Mouse (Mus musculus) MEL (cell line): Measurements from ENCODE around the gene Trmt1. TPM values are rescaled to one million over a fixed set of nuclear protein-coding genes. Genes with fewer than 3 reads are reported as not detected.
A peak's percentile ranks its signal among the peaks of the same experiment; 100 is the strongest.

ENCODE experiments used
- DNase-seq: peaks from one replicate; pipeline ENCODE4 v3.0.0; 2011; ENCODE audit warnings: low read depth, low spot score
- H3K27ac ChIP-seq: 2 replicates; pipeline ENCODE4 v1.5.1; 2012; ENCODE audit warnings: low read depth, mild to moderate bottlenecking, control low read depth, low read length, moderate library complexity; ENCODE audit not compliant: control insufficient read depth
- H3K27me3 ChIP-seq, 2 experiments: fragments of 150-350 bp in 1 of 2; sonication (generic) in 1 of 2; 2 replicates each; pipeline ENCODE4 v1.6.1; 2012; ENCODE audit warnings: low read length in 2 of 2, mild to moderate bottlenecking in 2 of 2, improper control_type of control experiment in 1 of 2, moderate library complexity in 1 of 2; ENCODE audit not compliant: insufficient read depth in 2 of 2, control insufficient read depth in 1 of 2
- H3K36me3 ChIP-seq, 2 experiments: 2 replicates each; pipeline ENCODE4 v1.6.1; 2012 to 2014; ENCODE audit warnings: low read length in 2 of 2, improper control_type of control experiment in 1 of 2, inconsistent platforms in 1 of 2, mild to moderate bottlenecking in 1 of 2; ENCODE audit not compliant: insufficient read depth in 2 of 2, control insufficient read depth in 1 of 2
- H3K4me1 ChIP-seq, 2 experiments: fragments of 150-350 bp in 1 of 2; sonication (generic) in 1 of 2; 2 replicates each; pipeline ENCODE4 v1.6.1; 2012; ENCODE audit warnings: low read length in 2 of 2, improper control_type of control experiment in 1 of 2, mild to moderate bottlenecking in 1 of 2; ENCODE audit not compliant: insufficient read depth in 2 of 2, control insufficient read depth in 1 of 2
- H3K4me3 ChIP-seq, 2 experiments: fragments of 150-350 bp in 1 of 2; sonication (generic) in 1 of 2; 2 replicates each; pipeline ENCODE4 v1.5.1; 2012; ENCODE audit warnings: low read depth in 2 of 2, low read length in 2 of 2, mild to moderate bottlenecking in 2 of 2, moderate library complexity in 2 of 2, control low read depth in 1 of 2, improper control_type of control experiment in 1 of 2; ENCODE audit not compliant: control insufficient read depth in 1 of 2, insufficient read depth in 1 of 2
- H3K79me2 ChIP-seq: 2 replicates; pipeline ENCODE4 v1.6.1; 2012; ENCODE audit warnings: mild to moderate bottlenecking, low read length, moderate library complexity; ENCODE audit not compliant: control insufficient read depth, poor library complexity, insufficient read depth
- H3K9ac ChIP-seq: 2 replicates; pipeline ENCODE4 v1.6.1; 2012; ENCODE audit warnings: low read depth, mild to moderate bottlenecking, control low read depth, low read length, moderate library complexity; ENCODE audit not compliant: control insufficient read depth, poor library complexity, severe bottlenecking
- H3K9me3 ChIP-seq: fragments of 150-350 bp; sonication (generic); replicated peaks from 2 replicates; pipeline ENCODE4 v1.6.1; 2012; ENCODE audit warnings: mild to moderate bottlenecking, low read length, improper control_type of control experiment, moderate library complexity; ENCODE audit not compliant: insufficient read depth
- BHLHE40 ChIP-seq: IDR thresholded peaks from 2 replicates; pipeline ENCODE4 v1.6.1; 2012; ENCODE audit warnings: low read depth, mild to moderate bottlenecking, inconsistent platforms, low read length, improper control_type of control experiment, borderline replicate concordance
- CHD1 ChIP-seq: IDR thresholded peaks from 2 replicates; pipeline ENCODE4 v1.6.1; 2012; ENCODE audit warnings: low read depth, mild to moderate bottlenecking, inconsistent platforms, low read length, improper control_type of control experiment
- CHD2 ChIP-seq: IDR thresholded peaks from 2 replicates; pipeline ENCODE4 v1.6.1; 2011; ENCODE audit warnings: low read length, improper control_type of control experiment
- CTCF ChIP-seq, 3 experiments: IDR thresholded peaks in 2 of 3; conservative IDR thresholded peaks in 1 of 3; 2 replicates each; pipeline ENCODE4 v1.5.1; 2011 to 2012; ENCODE audit warnings: low read length in 3 of 3, low read depth in 2 of 3, mild to moderate bottlenecking in 2 of 3, improper control_type of control experiment in 1 of 3, inconsistent platforms in 1 of 3, mixed read lengths in 1 of 3, moderate library complexity in 1 of 3; ENCODE audit not compliant: control insufficient read depth in 1 of 3, insufficient read depth in 1 of 3, poor library complexity in 1 of 3, severe bottlenecking in 1 of 3
- EP300 ChIP-seq, 2 experiments: IDR thresholded peaks; 2 replicates each; pipeline ENCODE4 v1.6.1; 2011; ENCODE audit warnings: improper control_type of control experiment in 2 of 2, low read length in 2 of 2, low read depth in 1 of 2, mild to moderate bottlenecking in 1 of 2
- ETS1 ChIP-seq: IDR thresholded peaks from 2 replicates; pipeline ENCODE4 v1.6.1; 2012; ENCODE audit warnings: low read depth, mild to moderate bottlenecking, inconsistent platforms, low read length, improper control_type of control experiment, moderate library complexity
- GABPA ChIP-seq: IDR thresholded peaks from 2 replicates; pipeline ENCODE4 v1.6.1; 2012; ENCODE audit warnings: low read depth, mild to moderate bottlenecking, inconsistent platforms, low read length, improper control_type of control experiment, moderate library complexity
- GATA1 ChIP-seq: IDR thresholded peaks from 2 replicates; pipeline ENCODE4 v1.6.1; 2011; ENCODE audit warnings: low read depth, low read length, improper control_type of control experiment
- HCFC1 ChIP-seq: IDR thresholded peaks from 2 replicates; pipeline ENCODE4 v1.6.1; 2012; ENCODE audit warnings: low read depth, mild to moderate bottlenecking, inconsistent platforms, low read length, improper control_type of control experiment, moderate library complexity
- JUND ChIP-seq: IDR thresholded peaks from 2 replicates; pipeline ENCODE4 v1.6.1; 2011; ENCODE audit warnings: low read depth, mild to moderate bottlenecking, improper control_type of control experiment, low read length
- KAT2A ChIP-seq: conservative IDR thresholded peaks from 2 replicates; pipeline ENCODE4 v1.6.1; 2012; ENCODE audit warnings: low read depth, low read length, improper control_type of control experiment, inconsistent platforms
- MAX ChIP-seq: IDR thresholded peaks from 2 replicates; pipeline ENCODE4 v1.6.1; 2011; ENCODE audit warnings: low read length, improper control_type of control experiment
- MXI1 ChIP-seq: IDR thresholded peaks from 2 replicates; pipeline ENCODE4 v1.6.1; 2011; ENCODE audit warnings: mild to moderate bottlenecking, low read depth, low read length, improper control_type of control experiment
- MYC ChIP-seq: IDR thresholded peaks from 2 replicates; pipeline ENCODE4 v1.6.1; 2011; ENCODE audit warnings: low read depth, mild to moderate bottlenecking, low read length, improper control_type of control experiment, moderate library complexity
- NELFE ChIP-seq: IDR thresholded peaks from 2 replicates; pipeline ENCODE4 v1.6.1; 2011; ENCODE audit warnings: low read depth, low read length, improper control_type of control experiment
- NRF1 ChIP-seq: IDR thresholded peaks from 2 replicates; pipeline ENCODE4 v1.6.1; 2014; ENCODE audit warnings: low read depth, mild to moderate bottlenecking, inconsistent platforms, low read length, improper control_type of control experiment, moderate library complexity; ENCODE audit not compliant: poor library complexity, insufficient read depth, severe bottlenecking
- POLR2A ChIP-seq, 2 experiments: IDR thresholded peaks; 2 replicates each; pipeline ENCODE4 v1.6.1; 2011 to 2012; ENCODE audit warnings: low read length in 2 of 2, mild to moderate bottlenecking in 2 of 2, control low read depth in 1 of 2, improper control_type of control experiment in 1 of 2, low read depth in 1 of 2, moderate library complexity in 1 of 2; ENCODE audit not compliant: control insufficient read depth in 1 of 2, insufficient read depth in 1 of 2, poor library complexity in 1 of 2
- RCOR1 ChIP-seq: IDR thresholded peaks from 2 replicates; pipeline ENCODE4 v1.6.1; 2012; ENCODE audit warnings: low read depth, mild to moderate bottlenecking, inconsistent platforms, low read length, improper control_type of control experiment
- SIN3A ChIP-seq: IDR thresholded peaks from 2 replicates; pipeline ENCODE4 v1.6.1; 2012; ENCODE audit warnings: low read length, improper control_type of control experiment, inconsistent platforms
- TBP ChIP-seq: IDR thresholded peaks from 2 replicates; pipeline ENCODE4 v1.8.0; 2011; ENCODE audit warnings: low read depth, low read length, improper control_type of control experiment
- TCF12 ChIP-seq: IDR thresholded peaks from 2 replicates; pipeline ENCODE4 v1.6.1; 2014; ENCODE audit warnings: low read depth, mild to moderate bottlenecking, inconsistent platforms, low read length, improper control_type of control experiment, moderate library complexity
- USF1 ChIP-seq: IDR thresholded peaks from 2 replicates; pipeline ENCODE4 v1.6.1; 2014; ENCODE audit warnings: low read depth, mild to moderate bottlenecking, inconsistent platforms, low read length, improper control_type of control experiment, moderate library complexity
- ZC3H11A ChIP-seq: IDR thresholded peaks from 2 replicates; pipeline ENCODE4 v1.6.1; 2012; ENCODE audit warnings: low read depth, mild to moderate bottlenecking, inconsistent platforms, low read length, improper control_type of control experiment
- ZKSCAN1 ChIP-seq: IDR thresholded peaks from 2 replicates; pipeline ENCODE4 v1.6.1; 2012; ENCODE audit warnings: low read depth, mild to moderate bottlenecking, inconsistent platforms, low read length, improper control_type of control experiment, moderate library complexity
- ZNF384 ChIP-seq: IDR thresholded peaks from 2 replicates; pipeline ENCODE4 v1.6.1; 2012; ENCODE audit warnings: low read depth, mild to moderate bottlenecking, inconsistent platforms, low read length, improper control_type of control experiment
- polyA plus RNA-seq, 2 experiments: library from polyadenylated mRNA; stranded (reverse) in 1 of 2; unstranded in 1 of 2; fragments of >175 nt in 1 of 2; fragments of >200 nt in 1 of 2; gene quantifications; 2 replicates each; pipeline versions ENCODE4 v1.2.1 to v1.2.4; 2012; ENCODE audit warnings: low replicate concordance in 2 of 2, low read depth in 1 of 2; ENCODE audit not compliant: insufficient read length in 2 of 2, insufficient read depth in 1 of 2, missing spikeins in 1 of 2
- total RNA-seq: library from RNA; depleted of rRNA; stranded (reverse); fragments of 300-350 nt; gene quantifications from 2 replicates; pipeline ENCODE4 v1.2.3, GENCODE M21; 2012

The Trmt1 gene
- total and polyA plus RNA-seq, 3 experiments, result 183 to 221 TPM; not detected in 1

- Histone ChIP-seq H3K4me3 (peak overlapping the region; percentile 76 to 91; a peak in 3 of 4 replicates), H3K27me3 (no peaks in the 10 kb centered on the region), H3K9me3 (no peaks in the 10 kb centered on the region), H3K4me1 (peaks cover 7 to 21% of the 10 kb centered on the region in 2 experiments; a peak in 3 of 4 replicates), H3K36me3 (peaks cover 0 to 20% of the 10 kb centered on the region in 2 experiments; a peak in 2 of 4 replicates), H3K79me2 (peaks cover 1% of the 10 kb centered on the region; the same call in 1 of the 2 replicates), H3K9ac (peak overlapping the region; percentile 87), H3K27ac (peak overlapping the region; percentile 48; the same call in 1 of the 2 replicates)
- TF ChIP-seq TBP (peak; percentile 97), NELFE (no peak), ZC3H11A (no peak), CTCF (IDR thresholded peaks at IDR 0.05 in 2 of 3, conservative IDR thresholded peaks at IDR 0.05 in 1 of 3; ENCODE audit: control insufficient read depth in 1 of 3, insufficient read depth in 1 of 3, low read depth in 2 of 3, low read length in 3 of 3, poor library complexity in 1 of 3, severe bottlenecking in 1 of 3) (peak in 2 of 3 experiments; percentile 2 to 21; a peak in 1 of 6 replicates), JUND (no peak), TCF12 (no peak), GABPA (no peak), GATA1 (no peak), BHLHE40 (no peak), MAX (no peak), SIN3A (no peak), CHD1 (no peak)
- peak; percentile 55 for DNase-seq
Observed at GRCm38 (mm10) chr8:84640617-84641294, 45.4 kb upstream of the Trmt1 start.

GRCm38 (mm10) chr8:84641578-84642361, 44.3 kb upstream of the Trmt1 start:
- Histone ChIP-seq H3K79me2 (peaks cover 1% of the 10 kb centered on the region; the same call in 1 of the 2 replicates), H3K27ac (peak overlapping the region; percentile 73), H3K4me1 (peaks cover 7 to 21% of the 10 kb centered on the region in 2 experiments; a peak in 3 of 4 replicates), H3K9me3 (no peaks in the 10 kb centered on the region), H3K27me3 (no peaks in the 10 kb centered on the region), H3K4me3 (0 out of 4 replicates have a peak overlapping the region, but pooled peaks of 1 of the 2 experiments have one; percentile 15), H3K36me3 (peaks cover 0 to 20% of the 10 kb centered on the region in 2 experiments; a peak in 2 of 4 replicates), H3K9ac (peak overlapping the region; percentile 58)
- TF ChIP-seq ZC3H11A, result no peak
- peak; percentile 66 for TF ChIP-seq GATA1
- no peak for TF ChIP-seq USF1
- peak; percentile 44; the same call in 1 of the 2 replicates for TF ChIP-seq ZKSCAN1
- peak; percentile 47; the same call in 1 of the 2 replicates for TF ChIP-seq TCF12
- peak; percentile 69 for TF ChIP-seq SIN3A
- TF ChIP-seq CTCF (IDR thresholded peaks at IDR 0.05 in 2 of 3, conservative IDR thresholded peaks at IDR 0.05 in 1 of 3; ENCODE audit: control insufficient read depth in 1 of 3, insufficient read depth in 1 of 3, low read depth in 2 of 3, low read length in 3 of 3, poor library complexity in 1 of 3, severe bottlenecking in 1 of 3), result peak in 1 of 3 experiments; percentile 10; a peak in 1 of 6 replicates
- TF ChIP-seq EP300 (IDR thresholded peaks at IDR 0.05; ENCODE audit: low read depth in 1 of 2, low read length in 2 of 2), result peak; percentile 53 to 54; a peak in 3 of 4 replicates
- 0 out of 2 replicates have a peak, but pooled peaks have one; percentile 13 for TF ChIP-seq MYC
- peak; percentile 97 for TF ChIP-seq TBP
- TF ChIP-seq KAT2A, result 0 out of 2 replicates have a peak, but pooled peaks have one; percentile 29
- peak; percentile 98 for TF ChIP-seq ZNF384
- TF ChIP-seq NRF1, result no peak
- TF ChIP-seq MXI1, result peak; percentile 40; the same call in 1 of the 2 replicates
- TF ChIP-seq HCFC1, result no peak; the same call in 1 of the 2 replicates
- peak; percentile 48; the same call in 1 of the 2 replicates for TF ChIP-seq ETS1
- TF ChIP-seq CHD2, result no peak
- peak; percentile 39; the same call in 1 of the 2 replicates for TF ChIP-seq RCOR1
- no peak for TF ChIP-seq POLR2A (IDR thresholded peaks at IDR 0.05; ENCODE audit: control insufficient read depth in 1 of 2, insufficient read depth in 1 of 2, low read depth in 1 of 2, low read length in 2 of 2, poor library complexity in 1 of 2)
- peak; percentile 79 for DNase-seq
